8 mouse cellular contexts compared by ENCODE assay signal in the genomic region with DNA sequence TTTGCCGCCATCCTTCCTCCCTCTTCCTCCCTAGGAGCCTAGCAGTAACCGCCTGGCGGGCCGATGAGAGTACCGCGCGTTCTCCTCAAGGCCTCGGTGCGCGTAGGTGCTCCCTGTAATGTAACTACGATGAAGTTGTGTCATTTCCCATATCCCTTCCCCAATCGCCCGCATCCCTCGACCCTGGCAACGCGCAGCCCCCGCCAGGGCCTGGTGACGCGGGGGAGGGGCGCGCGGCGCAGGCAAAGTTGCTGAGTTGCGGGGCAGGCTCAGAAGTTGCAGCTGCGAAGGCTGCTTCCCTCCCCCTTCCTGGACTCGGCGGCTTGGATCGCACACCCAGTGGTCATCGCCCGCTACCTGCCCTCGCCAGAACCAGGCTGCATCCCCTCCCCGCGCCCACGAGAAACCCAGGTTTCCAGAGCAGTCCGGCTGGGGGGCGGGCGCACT. TPM values are rescaled to one million over a fixed set of nuclear protein-coding genes. Genes with fewer than 3 reads are reported as not detected.
DNase-seq lines count a peak whose midpoint lies in the region; ATAC-seq lines count a peak whose summit lies in the region.

A gene (plus strand): TSS at position 254 of the 447 bp plus-strand sequence.

- no peaks in the 10 kb centered on the region for H3K36me3 ChIP-seq in kidney, embryonic 14.5 days (ENCODE audit: control insufficient read depth, insufficient read depth, low read length)
- no peaks in the 10 kb centered on the region for H3K36me3 ChIP-seq in limb, embryonic 15.5 days
- no peaks in the 10 kb centered on the region for H3K36me3 ChIP-seq in midbrain, embryonic 15.5 days (replicated peaks)
- H3K36me3 ChIP-seq in stomach, embryonic 15.5 days: no peaks in the 10 kb centered on the region

- peak within 1 kb of the TSS; percentile 61 for H3K4me3 ChIP-seq in kidney, embryonic 14.5 days (ENCODE audit: low read length)
- H3K4me3 ChIP-seq in limb, embryonic 15.5 days: peak within 1 kb of the TSS; percentile 59
- H3K4me3 ChIP-seq in midbrain, embryonic 15.5 days: peak within 1 kb of the TSS; percentile 57
- H3K4me3 ChIP-seq in stomach, embryonic 15.5 days (replicated peaks): peak within 1 kb of the TSS; percentile 60

- DNase-seq in cerebellum, adult 8-10 months: no peak
- DNase-seq in heart, adult 9 months (ENCODE audit: low spot score in 2 of 2): peak; percentile 33 to 41

- no peaks in the 10 kb centered on the region for H3K9me3 ChIP-seq in kidney, embryonic 14.5 days (ENCODE audit: control insufficient read depth, low read length)
- H3K9me3 ChIP-seq in limb, embryonic 15.5 days: no peaks in the 10 kb centered on the region
- no peaks in the 10 kb centered on the region for H3K9me3 ChIP-seq in midbrain, embryonic 15.5 days
- H3K9me3 ChIP-seq in stomach, embryonic 15.5 days: no peaks in the 10 kb centered on the region

- peaks cover 9% of the 10 kb centered on the region for H3K27me3 ChIP-seq in kidney, embryonic 14.5 days (ENCODE audit: control insufficient read depth, insufficient read depth, low read length)
- H3K27me3 ChIP-seq in limb, embryonic 15.5 days: no peaks in the 10 kb centered on the region
- peaks cover 33% of the 10 kb centered on the region for H3K27me3 ChIP-seq in midbrain, embryonic 15.5 days (replicated peaks)
- H3K27me3 ChIP-seq in stomach, embryonic 15.5 days (replicated peaks): no peaks in the 10 kb centered on the region

- no peaks in the 10 kb centered on the region; the same call in 1 of the 2 replicates for H3K4me1 ChIP-seq in kidney, embryonic 14.5 days (ENCODE audit: control insufficient read depth, insufficient read depth, low read length)
- H3K4me1 ChIP-seq in limb, embryonic 15.5 days: peaks cover 21% of the 10 kb centered on the region
- peaks cover 18% of the 10 kb centered on the region for H3K4me1 ChIP-seq in midbrain, embryonic 15.5 days
- peaks cover 13% of the 10 kb centered on the region for H3K4me1 ChIP-seq in stomach, embryonic 15.5 days

- peak within 1 kb of the TSS; percentile 100 for H3K4me2 ChIP-seq in kidney, embryonic 14.5 days (replicated peaks; ENCODE audit: low read depth, low read length)
- H3K4me2 ChIP-seq in limb, embryonic 15.5 days: peak within 1 kb of the TSS; percentile 98
- H3K4me2 ChIP-seq in midbrain, embryonic 15.5 days: peak within 1 kb of the TSS; percentile 100
- peak within 1 kb of the TSS; percentile 100 for H3K4me2 ChIP-seq in stomach, embryonic 15.5 days

- peak within 1 kb of the TSS; percentile 63 for H3K9ac ChIP-seq in kidney, embryonic 14.5 days (ENCODE audit: low read depth, low read length)
- peak within 1 kb of the TSS; percentile 58 for H3K9ac ChIP-seq in limb, embryonic 15.5 days
- peak within 1 kb of the TSS; percentile 49 for H3K9ac ChIP-seq in midbrain, embryonic 15.5 days
- peak within 1 kb of the TSS; percentile 39; the same call in 1 of the 2 replicates for H3K9ac ChIP-seq in stomach, embryonic 15.5 days

- no peak within 1 kb of the TSS for H3K27ac ChIP-seq in kidney, embryonic 14.5 days (ENCODE audit: low read depth, low read length)
- peak within 1 kb of the TSS; percentile 62 for H3K27ac ChIP-seq in limb, embryonic 15.5 days
- no peak within 1 kb of the TSS for H3K27ac ChIP-seq in midbrain, embryonic 15.5 days
- H3K27ac ChIP-seq in stomach, embryonic 15.5 days: peak within 1 kb of the TSS; percentile 46; the same call in 1 of the 2 replicates

- WGBS in kidney, embryonic 14.5 days: under 1% methylated on average over 37 of the region's 37 CpGs
- WGBS in limb, embryonic 15.5 days: under 1% methylated on average over 37 of the region's 37 CpGs
- 1% methylated on average over 37 of the region's 37 CpGs for WGBS in midbrain, embryonic 15.5 days
- WGBS in stomach, embryonic 15.5 days: under 1% methylated on average over 36 of the region's 37 CpGs

- ATAC-seq in cerebellum, adult (ENCODE audit: insufficient number of reproducible peaks, low FRiP score, low TSS enrichment): peak; percentile 17; the same call in 1 of the 2 replicates
- ATAC-seq in erythroblast, adult 5-6 weeks (replicated peaks; ENCODE audit: low FRiP score, poor library complexity, severe bottlenecking): peak; percentile 42; the same call in 1 of the 2 replicates
- ATAC-seq in kidney, embryonic 14.5 days (ENCODE audit: low FRiP score, low TSS enrichment): peak; percentile 50; the same call in 1 of the 2 replicates
- ATAC-seq in limb, embryonic 15.5 days (ENCODE audit: insufficient number of reproducible peaks, low FRiP score, low TSS enrichment, low read depth): peak; percentile 28; the same call in 1 of the 2 replicates
- peak; percentile 60 for ATAC-seq in midbrain, embryonic 15.5 days (replicated peaks)
- peak; percentile 67 for ATAC-seq in stomach, embryonic 15.5 days (ENCODE audit: insufficient read depth, low FRiP score, low read depth)

RNA-seq across cellular contexts. Expression of the gene that starts here (rescaled TPM):
- 9.2 and 11.7 TPM in 2 replicates for total RNA-seq in erythroblast, adult 5-6 weeks (2015; ENCODE audit: low replicate concordance)
- 2.4 and 8.2 TPM in 2 replicates for total RNA-seq in erythroblast, adult 5-6 weeks (2017; ENCODE audit: low replicate concordance)
- polyA plus RNA-seq in kidney, embryonic 14.5 days (2014; fragmentation: Nextera tagmentation; extraction: Ambion mirVana): 12.2 and 16.7 TPM in 2 replicates
- 13.5 and 15.2 TPM in 2 replicates for polyA plus RNA-seq in limb, embryonic 15.5 days (2015; fragmentation: Nextera tagmentation; extraction: Ambion mirVana)
- 3.6 and 3.9 TPM in 2 replicates for polyA plus RNA-seq in midbrain, embryonic 15.5 days (2015; fragmentation: Nextera tagmentation; extraction: Ambion mirVana)
- polyA plus RNA-seq in stomach, embryonic 15.5 days (2015; fragmentation: Nextera tagmentation; extraction: Ambion mirVana): 12.8 and 16.0 TPM in 2 replicates

Comparison
In these comparisons a context has a peak if more than half of its experiments do, and no peak if none do; other contexts are left out.
1. ATAC-seq: peak in every context shown above with its lines; median percentile 67 in stomach, embryonic 15.5 days; 60 in midbrain, embryonic 15.5 days; 50 in kidney, embryonic 14.5 days; 42 in erythroblast, adult 5-6 weeks; 28 in limb, embryonic 15.5 days; 17 in cerebellum, adult.
2. H3K27ac ChIP-seq: peak in limb, embryonic 15.5 days (single experiment) and stomach, embryonic 15.5 days (single experiment); none in kidney, embryonic 14.5 days (single experiment) and midbrain, embryonic 15.5 days (single experiment).
3. Peak in every context shown above with its lines, with median percentiles within 50 percentile points of each other: H3K4me2 ChIP-seq, H3K4me3 ChIP-seq and H3K9ac ChIP-seq.